Mouse (Mus musculus): ENCODE measurements around the gene Prlh.

The Prlh gene

DNA sequence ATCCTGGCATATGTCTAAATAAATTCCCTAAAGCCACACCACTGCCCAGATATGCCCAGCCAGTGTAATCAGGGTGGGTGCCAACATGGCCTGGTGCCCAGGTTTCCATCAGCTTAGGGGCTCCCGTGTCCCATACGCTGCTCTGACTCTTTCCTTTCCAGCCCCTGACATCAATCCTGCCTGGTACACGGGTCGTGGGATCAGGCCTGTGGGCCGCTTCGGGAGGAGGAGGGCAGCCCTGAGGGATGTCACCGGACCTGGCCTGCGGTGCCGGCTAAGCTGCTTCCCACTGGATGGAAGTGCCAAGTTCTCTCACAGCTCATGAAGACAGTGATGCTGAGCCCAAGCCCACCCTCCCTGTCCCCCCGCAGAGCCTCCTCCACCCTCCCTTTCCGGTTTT, 780 bp downstream of the Prlh start:
- no peak for DNase-seq (ENCODE audit: low read depth, low spot score)

GRCm38 (mm10) chr1:90956245-90957096, 3.6 kb downstream of the Prlh start:
- peak; percentile 85 for DNase-seq (ENCODE audit: low read depth, low spot score)

DNA sequence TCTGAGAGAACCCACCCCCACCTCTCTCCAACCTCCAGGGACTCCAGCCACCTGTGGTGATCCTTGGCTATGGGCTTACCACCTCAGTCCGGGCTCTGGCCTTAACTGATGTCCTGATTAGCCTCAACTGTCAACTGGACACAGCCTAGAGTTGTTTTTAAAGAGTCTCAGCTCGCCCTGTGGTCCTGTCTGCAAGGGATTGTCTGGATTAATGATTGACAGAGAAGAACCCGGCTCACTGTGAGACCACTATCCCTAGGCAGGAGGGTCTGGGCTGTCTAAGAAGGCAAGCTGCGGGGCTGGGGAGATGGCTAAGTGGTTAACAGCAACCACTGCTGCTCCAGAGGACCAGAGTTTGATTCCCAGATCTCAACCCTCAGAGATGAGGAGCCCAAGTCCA, 9.6 kb downstream of the Prlh start:
- DNase-seq (ENCODE audit: low read depth, low spot score): no peak

GRCm38 (mm10) chr1:90962994-90963393, 10.1 kb downstream of the Prlh start:
- no peak for DNase-seq (ENCODE audit: low read depth, low spot score)

- no peak for DNase-seq (ENCODE audit: low read depth, low spot score)
These were observed 14.7 kb downstream of the Prlh start for GRCm38 (mm10) chr1:90967583-90967982.

GRCm38 (mm10) chr1:90968649-90969048, 15.7 kb downstream of the Prlh start:
- DNase-seq (ENCODE audit: low read depth, low spot score): no peak

DNA sequence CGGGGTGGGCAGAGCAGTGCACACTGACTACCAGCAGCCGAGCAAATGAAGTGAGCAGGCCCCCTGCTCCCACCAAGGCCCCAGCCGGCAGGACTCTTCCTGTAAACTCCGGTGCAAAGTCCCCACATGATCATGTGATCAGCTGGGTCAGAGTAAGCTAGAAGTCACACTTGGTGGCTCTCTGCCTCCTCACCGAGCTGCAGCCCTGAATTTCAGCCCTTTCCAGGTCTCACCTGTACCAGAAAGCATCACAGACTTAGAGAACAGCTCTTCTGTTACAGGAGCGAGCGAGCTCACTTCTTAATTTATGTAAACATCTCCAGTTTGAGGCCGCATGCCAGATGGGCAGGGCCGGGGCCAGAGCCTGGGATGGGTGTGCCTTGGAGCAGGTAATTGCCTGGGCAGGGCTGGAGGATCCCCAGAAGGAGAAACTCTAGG, 16.5 kb downstream of the Prlh start, which contains the start of gene Rab17:
TSS of gene Rab17 (minus strand) at position 315 of the 438 bp plus-strand sequence.
- DNase-seq (ENCODE audit: low read depth, low spot score): no peak

DNA sequence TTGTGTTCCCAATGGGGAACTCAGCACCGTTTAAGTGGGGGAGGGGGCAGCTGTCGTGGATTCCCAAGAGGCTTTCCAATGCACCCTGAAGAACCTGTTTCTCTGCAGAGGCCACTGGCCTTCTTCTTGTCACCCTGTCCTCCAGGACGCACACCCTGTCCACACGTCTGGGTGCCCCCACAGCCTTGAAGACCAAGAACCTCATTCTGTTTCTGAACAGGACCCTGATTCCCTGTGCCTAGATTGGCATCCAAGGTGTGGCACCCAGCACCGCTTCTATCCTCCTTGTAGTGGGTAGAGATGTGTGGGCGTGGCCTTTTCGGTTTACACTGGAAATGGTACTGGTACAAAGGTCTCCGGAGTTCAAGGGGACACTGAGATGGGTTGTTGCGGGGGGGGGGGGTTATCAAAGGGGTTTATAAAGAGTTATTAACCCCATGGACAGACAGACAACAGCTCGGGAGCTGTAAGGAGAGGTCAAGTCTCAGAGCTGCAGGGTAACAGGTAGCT, 17.0 kb downstream of the Prlh start:
- DNase-seq (ENCODE audit: low read depth, low spot score): no peak

DNA sequence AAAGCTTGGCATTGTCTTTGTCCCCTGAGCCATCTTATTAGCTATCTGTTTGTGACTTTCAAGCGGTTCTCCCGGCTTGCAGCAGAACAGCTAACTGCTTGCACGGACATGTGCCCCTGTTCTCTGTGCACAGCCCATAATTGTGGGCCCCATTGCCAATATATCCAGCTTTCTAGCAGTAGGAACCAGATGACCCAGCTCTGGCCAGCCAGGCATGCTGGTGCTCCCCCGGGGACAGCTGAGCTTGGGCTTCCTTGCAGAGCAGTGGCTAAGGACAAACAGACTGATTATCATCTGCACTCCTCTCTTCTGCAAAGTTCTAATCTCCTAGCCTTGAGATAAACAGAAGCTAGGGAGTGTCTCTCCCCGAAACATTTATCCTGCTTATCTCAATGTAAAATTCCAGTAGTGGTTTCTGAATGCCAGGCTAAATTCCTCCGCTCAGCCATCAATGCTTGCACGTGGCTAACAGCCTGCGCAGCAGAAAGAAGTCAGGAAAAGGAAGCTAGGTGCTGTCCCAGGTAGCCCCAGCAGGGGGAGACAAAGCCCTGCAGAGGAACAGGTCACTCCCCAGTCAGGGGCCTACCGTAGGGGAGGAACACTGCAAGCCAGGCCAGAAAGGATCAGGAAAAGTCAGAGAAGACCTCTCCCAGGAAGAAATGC, 20.1 kb downstream of the Prlh start:
- peak; percentile 79 for DNase-seq (ENCODE audit: low read depth, low spot score)

DNA sequence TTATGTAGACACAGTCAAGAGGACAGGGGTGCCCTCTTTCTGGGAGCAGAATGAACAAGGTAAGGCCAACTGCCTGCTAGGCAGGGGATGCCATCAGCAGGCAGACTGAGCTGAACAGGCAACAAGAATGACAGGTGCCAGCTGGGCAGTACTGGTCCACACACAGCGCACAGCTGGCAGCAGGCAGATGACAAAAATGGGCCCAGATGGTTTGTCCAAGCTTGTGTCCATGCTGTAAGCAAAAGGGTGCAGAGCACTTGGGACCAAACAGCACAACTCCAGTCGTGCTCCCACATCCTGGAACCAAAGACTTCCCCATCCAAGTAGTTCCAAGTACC, 20.6 kb downstream of the Prlh start:
- DNase-seq (ENCODE audit: low read depth, low spot score): no peak

DNA sequence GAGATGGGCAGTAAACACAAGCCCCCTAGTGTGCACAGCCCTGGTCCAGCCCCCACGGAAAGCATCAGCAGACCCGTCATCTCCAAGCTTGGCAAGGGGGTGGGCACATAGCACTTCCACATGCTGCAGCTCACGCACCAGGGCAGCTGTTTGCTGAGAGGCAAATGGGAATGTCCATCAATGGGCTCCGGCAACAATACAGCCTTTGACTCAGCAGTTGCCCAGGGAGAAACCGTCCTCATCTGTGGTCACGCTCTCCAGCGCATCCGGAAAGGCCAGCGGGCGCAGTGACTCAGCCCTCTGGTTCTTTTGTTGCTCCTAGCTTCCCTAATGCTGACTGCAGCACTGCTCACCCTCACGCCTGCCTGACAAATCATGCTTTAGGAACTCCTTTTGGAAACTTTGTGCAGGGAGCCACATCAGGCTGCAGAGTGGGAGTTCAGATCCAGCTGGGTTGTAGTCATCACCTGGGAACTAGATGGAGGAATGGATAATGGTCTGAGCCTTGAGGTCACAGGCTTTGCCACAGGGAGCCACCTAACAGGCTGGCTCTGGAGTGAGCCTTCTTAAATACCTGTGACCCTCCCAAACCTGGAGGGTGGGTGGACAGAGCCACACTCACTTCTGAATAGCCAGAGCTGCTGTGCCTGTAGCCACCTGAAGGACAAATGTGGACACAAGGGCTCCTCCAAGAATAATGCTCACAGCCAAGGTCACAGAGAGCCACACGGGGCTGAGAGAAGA, 22.2 kb downstream of the Prlh start:
- DNase-seq (ENCODE audit: low read depth, low spot score): no peak

- no peak for DNase-seq (ENCODE audit: low read depth, low spot score)
These were observed 23.1 kb downstream of the Prlh start for GRCm38 (mm10) chr1:90975960-90976359.

- no peak for DNase-seq (ENCODE audit: low read depth, low spot score)
These were observed 27.9 kb downstream of the Prlh start for GRCm38 (mm10) chr1:90980638-90981330.

DNA sequence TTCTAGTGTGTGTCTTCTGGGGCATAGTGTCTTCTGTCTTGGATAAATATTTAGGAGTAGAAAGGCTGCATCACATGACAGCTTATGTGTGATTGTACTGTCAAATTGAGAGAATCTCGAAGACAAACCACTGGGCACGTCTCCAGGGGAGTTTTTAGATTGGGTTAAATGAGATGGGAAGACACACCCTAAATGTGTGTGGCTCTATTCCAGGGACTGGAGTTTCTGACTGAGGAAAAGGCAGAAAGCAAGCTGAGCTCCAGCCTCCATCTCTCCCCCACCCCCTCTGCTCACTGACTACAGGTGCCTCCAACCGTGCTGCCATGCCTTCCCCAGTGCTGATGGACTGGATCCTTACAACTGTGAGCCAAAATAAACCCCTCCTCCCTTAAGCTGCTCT, 28.4 kb downstream of the Prlh start:
- DNase-seq (ENCODE audit: low read depth, low spot score): no peak

GRCm38 (mm10) chr1:90995916-90996315, 43.0 kb downstream of the Prlh start:
- DNase-seq (ENCODE audit: low read depth, low spot score): no peak

- no peak for DNase-seq (ENCODE audit: low read depth, low spot score)
These were observed 44.2 kb downstream of the Prlh start for GRCm38 (mm10) chr1:90997136-90997535.

DNA sequence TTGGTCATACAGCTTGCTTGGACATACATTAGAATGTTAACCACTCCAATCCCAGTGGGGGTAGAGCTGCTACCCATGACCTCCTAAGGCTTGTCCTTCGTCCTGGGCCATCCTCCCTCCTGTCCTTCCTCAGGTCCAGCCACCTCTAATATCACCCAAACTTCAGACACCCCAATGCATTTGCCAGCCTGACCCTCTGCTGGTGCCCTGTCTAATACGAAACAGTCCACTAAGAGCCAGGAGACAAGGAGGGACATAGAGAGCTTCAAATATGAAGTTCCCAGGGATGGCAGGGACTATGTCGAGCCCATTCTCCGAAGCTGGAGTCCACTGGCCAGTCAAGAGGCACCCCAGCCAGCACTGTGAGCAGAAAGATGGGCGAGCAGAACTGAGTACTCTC, 44.7 kb downstream of the Prlh start:
- no peak for DNase-seq (ENCODE audit: low read depth, low spot score)

GRCm38 (mm10) chr1:90998268-90998890, 45.5 kb downstream of the Prlh start, which contains the start of gene Lrrfip1:
Lrrfip1 (plus strand) TSS chr1:90998737.
- DNase-seq (ENCODE audit: low read depth, low spot score): no peak

GRCm38 (mm10) chr1:90998891-90999611, 46.1 kb downstream of the Prlh start:
- DNase-seq (ENCODE audit: low read depth, low spot score): peak; percentile 25

DNA sequence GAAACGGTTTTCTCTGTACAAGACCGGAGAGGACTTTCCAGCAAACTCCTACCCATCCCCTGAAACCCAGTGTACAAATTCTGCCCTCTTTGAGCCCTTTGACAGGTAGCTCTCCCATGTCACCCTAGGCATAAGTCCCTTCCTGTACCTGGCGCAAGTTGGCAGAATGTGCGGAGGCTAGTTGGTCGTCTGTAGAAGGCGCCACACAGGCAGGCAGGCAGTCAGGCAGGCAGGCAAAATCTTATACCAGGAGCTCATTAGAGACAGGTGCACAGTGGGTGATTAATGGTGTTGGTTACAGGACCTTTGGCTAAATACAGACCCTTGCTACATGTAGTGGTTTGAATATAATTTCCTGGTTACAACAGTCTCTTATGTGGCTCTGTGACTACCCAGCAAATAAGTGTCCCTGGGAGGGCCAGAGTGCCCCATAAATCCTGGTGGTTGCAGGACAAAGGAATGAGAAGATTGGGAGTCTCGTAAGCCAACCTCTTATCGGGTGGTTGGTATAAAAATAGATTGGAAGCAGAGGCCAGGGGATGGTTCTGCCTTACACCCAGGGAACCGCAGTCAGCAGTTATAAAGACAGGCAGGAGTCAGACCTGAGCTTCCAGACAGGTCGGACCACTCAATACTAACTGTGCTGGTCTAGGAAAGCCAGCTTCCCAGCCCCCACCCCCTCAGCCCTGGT, 47.1 kb downstream of the Prlh start:
- DNase-seq (ENCODE audit: low read depth, low spot score): no peak
